Comparison of ENCODE assay signal across 13 mouse cellular contexts in genomic region chr7:126746066-126746465, GRCm38 (mm10). TPM values are rescaled to one million over a fixed set of nuclear protein-coding genes. Genes with fewer than 3 reads are reported as not detected.
DNase-seq lines count a peak whose midpoint lies in the region; ATAC-seq and TF ChIP-seq lines count a peak whose summit lies in the region.
"Had no signal": no experiment of that assay in that cellular context is flagged by ENCODE, and none has a peak within 500 bp of the region (broad histone marks: within the 10 kb centered on the region; RNA-seq: fewer than 3 reads in every experiment).

No protein-coding gene starts in this region.

- ATAC-seq in intestine, embryonic 15.5 days, result no peak
- ATAC-seq in neural tube, embryonic 15.5 days (ENCODE audit: low FRiP score), result no peak
- ATAC-seq: activated CD4-positive, CD25-positive, alpha-beta regulatory T cell, adult 4 months; forebrain, embryonic 16.5 days had no signal

- H3K27ac ChIP-seq in spleen, adult 2 months (ENCODE audit: insufficient read depth, low read length), result peak overlapping the region; percentile 55
- H3K27ac ChIP-seq in intestine, embryonic 15.5 days, result peak overlapping the region; percentile 80
- H3K27ac ChIP-seq in neural tube, embryonic 15.5 days (replicated peaks), result no peak overlapping the region
- H3K27ac ChIP-seq: embryonic facial prominence, embryonic 13.5 days; hindbrain, embryonic 15.5 days; neural tube, embryonic 12.5 days had no signal

- peak overlapping the region; percentile 34 for H3K4me2 ChIP-seq in intestine, embryonic 15.5 days (replicated peaks)
- no peak overlapping the region for H3K4me2 ChIP-seq in neural tube, embryonic 15.5 days
- H3K4me2 ChIP-seq: embryonic facial prominence, embryonic 13.5 days; hindbrain, embryonic 15.5 days; neural tube, embryonic 12.5 days had no signal

- peaks cover 11% of the 10 kb centered on the region; the same call in 1 of the 2 replicates for H3K4me1 ChIP-seq in spleen, adult 2 months (ENCODE audit: control insufficient read depth, insufficient read depth, insufficient read length)
- peaks cover 5% of the 10 kb centered on the region; the same call in 1 of the 2 replicates for H3K4me1 ChIP-seq in intestine, embryonic 15.5 days (replicated peaks)
- no peaks in the 10 kb centered on the region for H3K4me1 ChIP-seq in neural tube, embryonic 15.5 days
- H3K4me1 ChIP-seq: hindbrain, embryonic 15.5 days; neural tube, embryonic 12.5 days had no signal

- H3K36me3 ChIP-seq in spleen, adult 2 months (ENCODE audit: control insufficient read depth, insufficient read depth, low read length), result no peaks in the 10 kb centered on the region
- H3K36me3 ChIP-seq in intestine, embryonic 15.5 days, result no peaks in the 10 kb centered on the region
- H3K36me3 ChIP-seq in neural tube, embryonic 15.5 days, result no peaks in the 10 kb centered on the region
- H3K36me3 ChIP-seq: embryonic facial prominence, embryonic 13.5 days; hindbrain, embryonic 15.5 days; neural tube, embryonic 12.5 days had no signal

- H3K4me3 ChIP-seq in spleen, adult 2 months (ENCODE audit: extremely low read depth, insufficient read depth, insufficient read length), result no peak overlapping the region
- 0 out of 2 replicates have a peak overlapping the region, but pooled peaks have one; percentile 7 for H3K4me3 ChIP-seq in intestine, embryonic 15.5 days (replicated peaks)
- H3K4me3 ChIP-seq in neural tube, embryonic 15.5 days (replicated peaks), result no peak overlapping the region
- H3K4me3 ChIP-seq: embryonic facial prominence, embryonic 13.5 days; hindbrain, embryonic 15.5 days; neural tube, embryonic 12.5 days had no signal

- H3K9me3 ChIP-seq in intestine, embryonic 15.5 days, result no peaks in the 10 kb centered on the region
- H3K9me3 ChIP-seq in neural tube, embryonic 15.5 days (replicated peaks), result no peaks in the 10 kb centered on the region
- H3K9me3 ChIP-seq: embryonic facial prominence, embryonic 13.5 days; hindbrain, embryonic 15.5 days; neural tube, embryonic 12.5 days had no signal

- WGBS in spleen, adult 2 months, result 50% methylated on average over 12 of the region's 12 CpGs
- 83% methylated on average over 12 of the region's 12 CpGs for WGBS in intestine, embryonic 15.5 days
- 93% methylated on average over 12 of the region's 12 CpGs for WGBS in neural tube, embryonic 15.5 days

- TF ChIP-seq CTCF in spleen, adult 2 months (IDR thresholded peaks at IDR 0.05; ENCODE audit: extremely low read depth, insufficient read depth, insufficient read length, insufficient replicate concordance), result no peak

- no peaks in the 10 kb centered on the region for H3K27me3 ChIP-seq in spleen, adult 2 months (ENCODE audit: control insufficient read depth, insufficient read depth, low read length)
- H3K27me3 ChIP-seq in intestine, embryonic 15.5 days (replicated peaks), result no peaks in the 10 kb centered on the region
- no peaks in the 10 kb centered on the region for H3K27me3 ChIP-seq in neural tube, embryonic 15.5 days (replicated peaks)
- H3K27me3 ChIP-seq: embryonic facial prominence, embryonic 13.5 days; hindbrain, embryonic 15.5 days; neural tube, embryonic 12.5 days had no signal

- TF ChIP-seq POLR2A in spleen, adult 2 months (IDR thresholded peaks at IDR 0.05; ENCODE audit: low read depth, low read length), result no peak

- DNase-seq in spleen, adult 2 months (ENCODE audit: low read depth in 1 of 2, low spot score in 2 of 2), result no peak
- no peak for DNase-seq in spleen, adult 18-20 months
- peak; percentile 44 to 52 for DNase-seq in lung, postnatal 4 days
- DNase-seq in B cell, adult 2 months, result no peak
- no peak for DNase-seq in ovary, postnatal 10 days (ENCODE audit: low spot score)
- DNase-seq: kidney, postnatal 25 days had no signal

- H3K9ac ChIP-seq in intestine, embryonic 15.5 days, result no peak overlapping the region
- H3K9ac ChIP-seq in neural tube, embryonic 15.5 days (replicated peaks), result no peak overlapping the region
- H3K9ac ChIP-seq: hindbrain, embryonic 15.5 days; neural tube, embryonic 12.5 days had no signal

RNA-seq across cellular contexts. Expression of gene Mapk3, which starts 13.3 kb away (rescaled TPM):
- polyA plus RNA-seq in spleen, adult 2 months (2012; rRNA removed), result 97.0 and 108 TPM in 2 replicates
- polyA plus RNA-seq in intestine, embryonic 15.5 days (2015; fragmentation: Nextera tagmentation; extraction: Ambion mirVana), result 109 and 112 TPM in 2 replicates
- 104 and 105 TPM in 2 replicates for polyA plus RNA-seq in neural tube, embryonic 15.5 days (2015; fragmentation: Nextera tagmentation; extraction: Ambion mirVana)

RNA-seq across cellular contexts. Expression of gene Gdpd3, which starts 20.1 kb away (rescaled TPM):
- polyA plus RNA-seq in spleen, adult 2 months (2012; rRNA removed), result 7.7 and 62.7 TPM in 2 replicates
- polyA plus RNA-seq in intestine, embryonic 15.5 days (2015; fragmentation: Nextera tagmentation; extraction: Ambion mirVana), result 1.4 and 1.6 TPM in 2 replicates
- 1.0 and 1.5 TPM in 2 replicates for polyA plus RNA-seq in neural tube, embryonic 15.5 days (2015; fragmentation: Nextera tagmentation; extraction: Ambion mirVana)

RNA-seq across cellular contexts. Expression of gene Ypel3, which starts 30.7 kb away (rescaled TPM):
- 393 and 605 TPM in 2 replicates for polyA plus RNA-seq in spleen, adult 2 months (2012; rRNA removed)
- polyA plus RNA-seq in intestine, embryonic 15.5 days (2015; fragmentation: Nextera tagmentation; extraction: Ambion mirVana), result 66.9 and 71.2 TPM in 2 replicates
- polyA plus RNA-seq in neural tube, embryonic 15.5 days (2015; fragmentation: Nextera tagmentation; extraction: Ambion mirVana), result 187 and 207 TPM in 2 replicates

RNA-seq across cellular contexts. Expression of gene Tbx6, which starts 35.2 kb away (rescaled TPM):
- 16.6 and 17.9 TPM in 2 replicates for polyA plus RNA-seq in spleen, adult 2 months (2012; rRNA removed)
- 0.34 and 0.43 TPM in 2 replicates for polyA plus RNA-seq in intestine, embryonic 15.5 days (2015; fragmentation: Nextera tagmentation; extraction: Ambion mirVana)
- polyA plus RNA-seq in neural tube, embryonic 15.5 days (2015; fragmentation: Nextera tagmentation; extraction: Ambion mirVana), result 0.34 and 0.35 TPM in 2 replicates

RNA-seq across cellular contexts. Expression of gene Coro1a, which starts 38.5 kb away (rescaled TPM):
- 1,755 and 1,932 TPM in 2 replicates for polyA plus RNA-seq in spleen, adult 2 months (2012; rRNA removed)
- 36.9 and 39.7 TPM in 2 replicates for polyA plus RNA-seq in intestine, embryonic 15.5 days (2015; fragmentation: Nextera tagmentation; extraction: Ambion mirVana)
- 120 and 192 TPM in 2 replicates for polyA plus RNA-seq in neural tube, embryonic 15.5 days (2015; fragmentation: Nextera tagmentation; extraction: Ambion mirVana)

Comparison
In these comparisons a context has a peak if more than half of its experiments do, and no peak if none do; other contexts are left out.
1. DNase-seq: peak in lung, postnatal 4 days (2 of 2); none in spleen, adult 2 months (0 of 2), spleen, adult 18-20 months (0 of 2), B cell, adult 2 months (0 of 2) and ovary, postnatal 10 days (single experiment).